Mouse (Mus musculus): ENCODE data around the gene Itpa. TPM values are rescaled to one million over a fixed set of nuclear protein-coding genes. Genes with fewer than 3 reads are reported as not detected.
"Not testable (repeated sequence)": the region's sequence is repeated elsewhere in the genome, so short reads cannot be mapped to it uniquely, and the experiment has no call there.

Itpa gene
- polyA plus RNA-seq, 1 experiment from 2014 or later: 80.9 TPM

DNA sequence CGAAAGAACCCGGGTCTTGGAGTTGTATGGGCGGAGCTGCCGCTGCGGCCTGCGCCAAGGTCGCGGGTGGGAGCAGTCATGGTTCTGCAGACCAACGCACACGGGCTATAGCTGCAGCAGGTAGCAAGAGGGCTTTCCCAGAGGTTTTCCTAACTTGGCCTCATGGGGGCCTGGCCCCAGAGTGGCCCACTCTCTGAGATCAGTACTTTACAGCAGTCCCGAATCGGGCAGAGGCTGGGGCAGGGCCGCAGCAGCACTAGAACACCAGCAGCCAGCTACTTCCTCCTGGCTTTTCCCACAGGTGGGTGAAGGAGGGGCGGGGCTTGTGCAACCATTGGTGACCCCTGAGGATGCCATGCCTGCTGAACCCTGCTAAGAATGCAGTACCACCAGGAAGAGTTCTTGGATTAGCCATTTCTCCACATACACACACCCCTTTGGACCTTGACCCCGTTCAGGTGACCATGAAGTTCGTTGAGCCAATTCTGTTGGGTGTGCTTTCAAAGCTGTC, 29.3 kb upstream of the Itpa start:
- ATAC-seq (ENCODE audit: extremely low read depth, insufficient number of reproducible peaks, low FRiP score, low TSS enrichment): no peak
- Histone ChIP-seq H3K36me3 (no peaks in the 10 kb centered on the region), H3K4me1 (peaks cover 34% of the 10 kb centered on the region), H3K9me3 (no peaks in the 10 kb centered on the region), H3K27ac (replicated peaks) (no peak overlapping the region), H3K27me3 (replicated peaks) (peaks cover 84% of the 10 kb centered on the region), H3K9ac (no peak overlapping the region), H3K4me2 (no peak overlapping the region), H3K4me3 (no peak overlapping the region)
- 29% methylated on average over 16 of the region's 16 CpGs for WGBS

DNA sequence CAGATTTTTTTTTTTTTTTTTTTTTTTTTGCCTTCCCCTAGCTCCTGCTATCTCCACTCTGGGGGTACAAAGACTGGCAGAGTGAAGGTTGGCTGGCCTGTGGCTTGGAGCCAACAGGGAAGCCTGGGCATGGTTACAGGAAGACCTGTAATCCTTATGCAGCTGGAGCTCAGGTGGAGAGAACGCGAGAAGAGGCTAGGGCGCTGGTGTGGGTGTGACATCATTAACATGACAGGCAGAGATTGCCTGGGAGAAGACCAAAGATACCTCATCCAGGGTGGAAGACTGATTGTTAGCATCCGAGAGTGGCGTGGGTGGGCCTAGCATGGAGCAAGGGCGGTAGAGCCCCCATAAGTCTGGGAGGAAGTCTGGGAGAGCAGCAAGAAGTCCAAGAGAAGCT, 28.1 kb upstream of the Itpa start:
- Histone ChIP-seq H3K4me3 (no peak overlapping the region), H3K27ac (replicated peaks) (no peak overlapping the region), H3K4me2 (no peak overlapping the region), H3K9ac (no peak overlapping the region), H3K27me3 (replicated peaks) (peaks cover 73% of the 10 kb centered on the region), H3K36me3 (no peaks in the 10 kb centered on the region), H3K4me1 (peaks cover 32% of the 10 kb centered on the region), H3K9me3 (no peaks in the 10 kb centered on the region)
- no peak for ATAC-seq (ENCODE audit: extremely low read depth, insufficient number of reproducible peaks, low FRiP score, low TSS enrichment)
- 68% methylated on average over 6 of the region's 6 CpGs for WGBS

DNA sequence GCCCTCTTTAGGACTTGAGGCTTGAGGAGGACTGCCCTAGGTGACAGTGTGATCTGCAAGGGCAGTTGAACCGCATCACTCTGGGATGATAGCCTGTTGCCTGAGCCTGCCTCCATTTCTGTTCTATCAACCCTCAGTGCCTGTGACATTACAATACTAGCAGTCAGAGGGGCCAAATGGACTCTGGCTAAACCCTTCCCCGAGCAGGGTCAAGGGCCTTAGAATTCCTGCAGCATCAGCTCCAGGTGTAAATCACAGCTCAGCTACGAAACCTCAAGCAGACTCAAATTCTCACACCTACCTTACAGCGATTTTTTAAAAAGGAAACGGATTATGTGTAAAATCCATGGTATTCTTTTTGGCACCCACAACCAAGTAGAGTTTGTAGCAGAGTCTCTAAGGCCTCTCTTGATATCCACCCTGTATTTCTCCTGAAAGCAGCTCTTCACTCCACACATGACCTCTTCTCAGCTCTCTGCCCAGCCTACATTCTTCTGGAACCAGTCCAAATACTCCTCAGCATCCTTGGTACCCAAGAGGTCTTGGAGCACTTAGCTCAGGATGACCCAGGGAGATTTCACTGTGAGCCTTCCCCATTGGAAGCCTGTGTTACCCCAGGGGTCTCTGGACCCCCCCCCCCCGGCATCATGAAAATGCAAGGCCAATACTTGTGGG, 25.9 kb upstream of the Itpa start:
- no peaks in the 10 kb centered on the region; the same call in 1 of the 2 replicates for H3K36me3 ChIP-seq
- peak overlapping the region; percentile 64 for H3K4me3 ChIP-seq
- no peak overlapping the region for H3K27ac ChIP-seq (replicated peaks)
- no peaks in the 10 kb centered on the region for H3K9me3 ChIP-seq
- peak overlapping the region; percentile 86; the same call in 1 of the 2 replicates for H3K9ac ChIP-seq
- WGBS: 62% methylated on average over 6 of the region's 6 CpGs
- peak overlapping the region; percentile 99 for H3K4me2 ChIP-seq
- ATAC-seq (ENCODE audit: extremely low read depth, insufficient number of reproducible peaks, low FRiP score, low TSS enrichment): no peak
- H3K27me3 ChIP-seq (replicated peaks): peaks cover 51% of the 10 kb centered on the region
- H3K4me1 ChIP-seq: peaks cover 11% of the 10 kb centered on the region; the same call in 1 of the 2 replicates

DNA sequence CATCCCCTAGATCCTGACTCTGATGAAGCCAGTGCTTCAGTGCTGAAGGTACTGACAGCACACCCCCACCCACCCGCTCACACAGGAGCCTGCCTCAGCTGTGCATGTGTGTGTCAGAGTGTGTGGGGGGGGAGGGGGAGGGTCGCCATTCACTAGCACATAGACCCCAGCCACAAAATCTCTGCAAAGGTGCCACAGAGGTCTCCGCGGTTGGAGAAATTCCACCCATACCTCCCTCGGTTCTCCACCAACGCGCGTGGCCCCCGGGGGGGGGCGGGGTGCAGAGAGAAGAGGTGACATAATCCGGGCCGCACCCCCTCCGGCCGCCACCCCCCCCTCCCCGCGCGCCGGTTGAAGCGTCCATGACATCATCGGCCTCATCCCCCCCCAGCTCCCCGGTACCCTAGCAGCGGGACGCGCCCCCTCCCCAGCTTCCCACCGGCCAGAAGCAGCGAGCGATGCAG, 25.2 kb upstream of the Itpa start:
- ATAC-seq (ENCODE audit: extremely low read depth, insufficient number of reproducible peaks, low FRiP score, low TSS enrichment): peak; percentile 34
- Histone ChIP-seq H3K9ac (peak overlapping the region; percentile 86), H3K4me2 (peak overlapping the region; percentile 99), H3K36me3 (peaks cover 6% of the 10 kb centered on the region), H3K27me3 (replicated peaks) (peaks cover 43% of the 10 kb centered on the region), H3K4me3 (peak overlapping the region; percentile 64), H3K9me3 (no peaks in the 10 kb centered on the region), H3K27ac (replicated peaks) (no peak overlapping the region), H3K4me1 (peaks cover 11% of the 10 kb centered on the region; the same call in 1 of the 2 replicates)
- WGBS: 0% methylated on average over 25 of the region's 27 CpGs

DNA sequence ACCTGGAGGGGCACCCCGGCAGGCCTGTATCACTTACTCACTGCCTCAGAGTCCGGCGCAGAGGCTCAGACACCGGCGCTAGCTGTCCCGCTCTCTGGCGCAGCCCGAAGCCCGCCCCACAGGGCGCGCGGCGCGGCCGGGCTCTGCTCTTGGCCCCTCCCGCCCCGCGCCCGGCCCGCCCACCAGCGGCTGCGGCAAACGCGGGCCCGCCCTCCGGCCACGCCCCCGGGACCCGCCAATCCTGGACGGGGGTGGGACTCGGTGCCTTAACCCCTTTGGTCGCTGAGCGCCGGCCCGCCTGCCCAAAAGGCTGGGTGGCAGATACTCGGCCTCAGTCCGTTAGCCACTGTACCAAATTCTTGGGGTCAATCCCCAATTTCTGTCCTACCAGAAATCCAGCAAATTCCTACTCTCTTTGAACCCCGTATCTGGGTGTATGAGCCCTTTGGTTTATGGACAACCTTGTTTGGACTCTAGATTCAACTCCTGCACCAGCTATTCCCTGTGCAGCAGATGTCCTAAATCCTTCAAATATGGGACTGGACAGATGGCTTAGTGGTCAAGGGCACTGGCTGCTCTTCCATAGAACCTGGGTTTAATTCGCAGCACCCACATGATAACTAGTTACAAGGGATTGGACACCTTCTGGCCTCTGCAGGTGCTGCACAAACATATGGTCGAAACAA, 24.6 kb upstream of the Itpa start, which contains the start of gene Lzts3:
Gene Lzts3, minus strand, starts transcription at position 120 of the 686 bp plus-strand sequence.
- peaks cover 37% of the 10 kb centered on the region for H3K27me3 ChIP-seq (replicated peaks)
- H3K36me3 ChIP-seq: peaks cover 7% of the 10 kb centered on the region
- no peak within 1 kb of the TSS for H3K27ac ChIP-seq (replicated peaks)
- peaks cover 11% of the 10 kb centered on the region; the same call in 1 of the 2 replicates for H3K4me1 ChIP-seq
- peak; percentile 94 for ATAC-seq (ENCODE audit: extremely low read depth, insufficient number of reproducible peaks, low FRiP score, low TSS enrichment)
- 3% methylated on average over 40 of the region's 40 CpGs for WGBS
- peak within 1 kb of the TSS; percentile 64 for H3K4me3 ChIP-seq
- H3K4me2 ChIP-seq: peak within 1 kb of the TSS; percentile 99
- H3K9ac ChIP-seq: peak within 1 kb of the TSS; percentile 86
- H3K9me3 ChIP-seq: no peaks in the 10 kb centered on the region

DNA sequence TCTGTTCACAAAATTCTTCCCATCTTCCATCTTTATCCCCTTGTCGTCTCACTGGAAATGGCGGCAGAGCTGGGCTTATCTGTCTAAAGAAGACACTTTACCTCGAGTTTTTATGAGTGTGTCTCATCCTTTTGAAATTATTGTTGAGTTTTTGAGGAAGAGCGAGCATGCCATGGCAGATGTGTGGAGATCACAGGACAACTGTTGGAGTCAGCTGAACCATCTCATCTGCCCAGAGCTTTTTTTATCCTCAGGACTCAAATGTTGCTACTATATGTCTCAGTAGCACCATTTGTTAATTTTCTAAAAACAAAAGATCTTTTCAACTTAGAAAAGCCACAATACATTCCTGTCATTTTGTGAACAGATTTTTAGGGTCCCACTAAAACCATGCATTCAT, 22.2 kb upstream of the Itpa start:
- peaks cover 17% of the 10 kb centered on the region for H3K27me3 ChIP-seq (replicated peaks)
- no peaks in the 10 kb centered on the region for H3K9me3 ChIP-seq
- H3K9ac ChIP-seq: no peak overlapping the region
- peaks cover 11% of the 10 kb centered on the region; the same call in 1 of the 2 replicates for H3K4me1 ChIP-seq
- no peak overlapping the region for H3K27ac ChIP-seq (replicated peaks)
- WGBS: 79% methylated on average over 4 of the region's 4 CpGs
- H3K4me3 ChIP-seq: no peak overlapping the region
- peaks cover 16% of the 10 kb centered on the region for H3K36me3 ChIP-seq
- ATAC-seq (ENCODE audit: extremely low read depth, insufficient number of reproducible peaks, low FRiP score, low TSS enrichment): no peak
- H3K4me2 ChIP-seq: no peak overlapping the region

DNA sequence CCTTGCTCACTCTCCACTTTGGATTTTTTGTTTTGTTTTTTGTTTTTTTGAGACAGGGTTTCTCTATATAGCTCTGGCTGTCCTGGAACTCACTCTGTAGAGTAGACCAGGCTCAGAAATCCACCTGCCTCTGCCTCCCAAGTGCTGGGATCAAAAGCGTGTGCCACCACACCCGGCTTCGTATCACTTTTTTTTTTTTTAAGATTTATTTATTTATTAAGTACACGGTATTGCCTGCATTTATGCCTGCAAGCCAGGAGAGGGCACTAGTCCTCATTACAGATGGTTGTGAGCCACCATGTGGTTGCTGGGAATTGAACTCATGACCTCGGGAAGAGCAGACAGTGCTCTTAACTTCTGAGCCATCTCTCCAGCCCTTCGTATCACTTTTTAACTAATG, 18.4 kb upstream of the Itpa start:
- 65% methylated on average over 6 of the region's 6 CpGs for WGBS
- H3K9me3 ChIP-seq; H3K9ac ChIP-seq; H3K27me3 ChIP-seq (replicated peaks); H3K4me1 ChIP-seq; H3K27ac ChIP-seq (replicated peaks); ATAC-seq (ENCODE audit: extremely low read depth, insufficient number of reproducible peaks, low FRiP score, low TSS enrichment); H3K4me3 ChIP-seq; H3K4me2 ChIP-seq: not testable (repeated sequence)
- peaks cover 54% of the 10 kb centered on the region for H3K36me3 ChIP-seq

DNA sequence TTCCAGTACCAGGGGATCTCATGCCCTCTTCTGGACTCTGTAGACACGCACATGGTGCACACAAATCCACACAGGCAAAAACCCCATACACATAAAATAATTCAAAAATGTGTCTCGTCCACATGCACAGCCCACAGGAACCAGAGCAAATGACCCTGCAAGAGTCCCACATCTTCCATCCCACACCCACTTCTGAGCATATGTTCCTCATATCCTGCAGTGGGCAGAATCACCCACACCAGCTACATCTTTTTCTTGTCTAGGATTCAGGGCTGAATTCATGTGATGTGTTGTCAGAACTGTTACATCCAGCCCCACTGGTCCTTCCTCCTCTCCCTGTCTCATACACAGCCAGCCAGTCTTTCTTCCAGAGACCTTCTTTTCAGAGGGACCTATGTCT, 14.1 kb upstream of the Itpa start:
- no peaks in the 10 kb centered on the region for H3K4me1 ChIP-seq
- H3K27me3 ChIP-seq (replicated peaks): no peaks in the 10 kb centered on the region
- peaks cover 90% of the 10 kb centered on the region for H3K36me3 ChIP-seq
- no peak overlapping the region for H3K27ac ChIP-seq (replicated peaks)
- ATAC-seq (ENCODE audit: extremely low read depth, insufficient number of reproducible peaks, low FRiP score, low TSS enrichment): no peak
- WGBS: 92% methylated on average over 2 of the region's 2 CpGs
- H3K4me2 ChIP-seq: no peak overlapping the region
- no peak overlapping the region for H3K9ac ChIP-seq
- no peaks in the 10 kb centered on the region for H3K9me3 ChIP-seq
- no peak overlapping the region for H3K4me3 ChIP-seq

DNA sequence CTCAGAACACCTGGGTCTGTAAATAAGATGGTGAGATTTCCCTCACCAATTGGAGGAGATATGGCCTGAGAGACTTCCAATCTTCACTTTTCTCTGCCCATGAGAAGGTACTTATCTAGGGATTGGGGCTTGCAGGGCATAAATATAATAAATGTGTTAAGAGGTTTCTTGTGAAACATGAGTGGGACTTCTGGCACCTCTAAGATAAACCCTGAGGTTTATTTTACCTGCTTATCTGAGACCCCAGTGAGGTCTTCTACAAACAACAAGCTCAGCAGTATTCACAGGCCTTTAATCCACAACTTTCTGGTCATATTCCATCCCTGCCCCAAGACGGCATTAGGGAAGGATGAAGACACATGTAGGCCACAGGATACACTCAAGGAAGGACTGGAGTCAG, 13.7 kb upstream of the Itpa start:
- H3K4me2 ChIP-seq: no peak overlapping the region
- no peak for ATAC-seq (ENCODE audit: extremely low read depth, insufficient number of reproducible peaks, low FRiP score, low TSS enrichment)
- H3K27ac ChIP-seq (replicated peaks): no peak overlapping the region
- no peak overlapping the region for H3K4me3 ChIP-seq
- H3K4me1 ChIP-seq: no peaks in the 10 kb centered on the region
- no peaks in the 10 kb centered on the region for H3K9me3 ChIP-seq
- H3K9ac ChIP-seq: no peak overlapping the region
- WGBS: 49% methylated on average over 1 of the region's 1 CpGs
- H3K27me3 ChIP-seq (replicated peaks): no peaks in the 10 kb centered on the region
- peaks cover 94% of the 10 kb centered on the region for H3K36me3 ChIP-seq

DNA sequence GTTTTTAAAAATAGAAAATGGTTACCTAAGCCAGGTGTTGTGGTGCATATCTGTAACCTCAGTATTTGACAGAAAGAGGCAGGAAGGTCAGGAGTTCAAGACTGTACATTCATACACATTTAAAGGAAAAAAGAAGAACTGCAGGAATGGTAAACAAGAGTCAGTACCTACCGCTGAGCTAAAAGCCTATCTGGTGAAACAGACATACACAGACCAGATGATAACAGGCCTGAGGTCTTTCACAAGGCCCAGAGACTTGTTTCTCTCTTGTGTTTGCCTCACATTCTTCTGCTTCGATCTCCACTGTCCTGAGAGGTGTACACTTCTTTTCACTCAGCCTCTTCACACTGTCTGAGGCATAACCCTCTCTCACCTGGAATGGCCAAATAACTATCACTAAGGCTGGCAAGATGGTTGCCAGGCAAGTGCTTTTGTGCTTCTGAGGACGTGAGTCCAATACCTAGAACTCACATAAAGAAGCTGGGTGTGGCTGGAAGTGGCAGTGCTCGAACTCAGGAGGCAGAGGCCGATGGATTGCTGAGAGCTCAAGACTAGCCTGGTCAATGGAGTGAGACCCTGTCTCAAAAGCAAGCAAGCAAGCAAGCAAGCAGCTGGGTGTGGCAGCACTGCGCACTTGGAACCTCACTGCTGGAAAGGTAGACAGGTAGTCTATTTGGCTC, 11.6 kb upstream of the Itpa start:
- Histone ChIP-seq H3K27ac (replicated peaks) (no peak overlapping the region), H3K9ac (no peak overlapping the region), H3K27me3 (replicated peaks) (no peaks in the 10 kb centered on the region), H3K36me3 (peaks cover 99% of the 10 kb centered on the region), H3K4me1 (no peaks in the 10 kb centered on the region), H3K9me3 (no peaks in the 10 kb centered on the region), H3K4me2 (no peak overlapping the region), H3K4me3 (no peak overlapping the region)
- WGBS: 77% methylated on average over 6 of the region's 6 CpGs
- no peak for ATAC-seq (ENCODE audit: extremely low read depth, insufficient number of reproducible peaks, low FRiP score, low TSS enrichment)

DNA sequence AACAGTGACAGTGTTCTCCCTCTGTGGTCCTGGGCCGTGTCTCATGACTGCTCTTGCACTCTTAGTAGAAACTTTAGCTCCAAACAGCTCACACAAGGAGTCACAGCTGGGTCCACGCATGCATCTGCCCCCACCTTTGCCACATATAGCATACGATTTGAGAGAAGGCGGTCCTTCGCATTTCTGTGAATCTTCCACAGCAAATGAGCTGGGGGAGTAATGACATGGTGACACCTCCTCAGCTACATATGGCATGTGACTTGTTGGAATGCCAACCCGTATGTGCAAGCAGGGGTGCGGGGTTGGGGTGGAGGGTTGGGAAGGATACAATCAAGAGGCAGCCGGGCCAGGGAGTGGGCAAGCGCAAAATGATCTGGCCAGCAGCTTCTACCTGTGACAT, 10.9 kb upstream of the Itpa start:
- Histone ChIP-seq H3K4me3 (no peak overlapping the region), H3K4me2 (no peak overlapping the region), H3K27me3 (replicated peaks) (no peaks in the 10 kb centered on the region), H3K36me3 (peaks cover 99% of the 10 kb centered on the region), H3K9ac (no peak overlapping the region), H3K4me1 (no peaks in the 10 kb centered on the region), H3K27ac (replicated peaks) (no peak overlapping the region), H3K9me3 (no peaks in the 10 kb centered on the region)
- 90% methylated on average over 9 of the region's 9 CpGs for WGBS
- ATAC-seq (ENCODE audit: extremely low read depth, insufficient number of reproducible peaks, low FRiP score, low TSS enrichment): no peak
